Mouse (Mus musculus): ENCODE measurements around the gene Bmp8b. TPM values are rescaled to one million over a fixed set of nuclear protein-coding genes. Genes with fewer than 3 reads are reported as not detected.
A peak's percentile ranks its signal among the peaks of the same experiment; 100 is the strongest.

Gene Bmp8b
- not detected in 2 replicates for polyA plus RNA-seq (2012; ENCODE audit: insufficient read depth, insufficient read length, missing spikeins)

- Histone ChIP-seq H3K27ac (ENCODE audit: insufficient read depth, low read depth, low read length) (no peak within 1 kb of the TSS), H3K4me3 (ENCODE audit: insufficient read depth, low read length) (no peak within 1 kb of the TSS), H3K4me1 (ENCODE audit: control insufficient read depth, insufficient read depth, low read length) (no peaks in the 10 kb centered on the region)
- TF ChIP-seq CTCF (IDR thresholded peaks at IDR 0.05; ENCODE audit: low read depth, low read length): no peak
- TF ChIP-seq POLR2A (IDR thresholded peaks at IDR 0.05; ENCODE audit: borderline replicate concordance, low read depth, low read length): no peak
These were observed at the start of gene Bmp8b for GRCm38 (mm10) chr4:123104651-123105450. Gene Bmp8b, plus strand, starts transcription at chr4:123105165.

DNA sequence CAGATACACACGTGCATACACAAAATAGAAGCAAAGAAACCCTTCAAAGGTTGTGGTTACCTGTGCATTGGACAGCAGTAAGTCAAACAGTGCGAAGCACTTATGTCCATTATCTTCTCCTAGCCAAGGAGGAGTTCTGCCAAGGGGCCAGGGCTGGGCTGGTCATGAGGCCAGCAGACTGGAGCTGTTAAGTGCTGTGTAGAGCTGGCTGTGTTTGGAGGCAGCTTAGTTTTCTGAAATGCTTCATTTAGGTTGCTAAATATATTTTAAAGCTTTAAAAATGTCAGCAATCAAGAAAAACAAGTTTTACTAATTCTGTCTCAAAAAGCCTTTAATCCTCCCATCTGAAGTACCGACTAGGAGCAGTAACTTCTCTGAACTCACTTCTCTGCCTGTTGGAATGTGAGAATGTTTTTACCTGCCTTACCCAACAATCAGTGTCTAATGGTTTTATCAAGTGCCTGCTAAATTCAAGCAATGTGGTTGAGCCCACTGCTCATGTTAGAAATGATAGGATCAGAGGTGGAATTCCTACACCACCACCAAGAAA, 48.3 kb upstream of the Bmp8b start:
- no peak overlapping the region for H3K4me3 ChIP-seq (ENCODE audit: insufficient read depth, low read length)
- H3K27ac ChIP-seq (ENCODE audit: insufficient read depth, low read depth, low read length): no peak overlapping the region
- H3K4me1 ChIP-seq (ENCODE audit: control insufficient read depth, insufficient read depth, low read length): no peaks in the 10 kb centered on the region
- TF ChIP-seq POLR2A (IDR thresholded peaks at IDR 0.05; ENCODE audit: borderline replicate concordance, low read depth, low read length) (no peak), CTCF (IDR thresholded peaks at IDR 0.05; ENCODE audit: low read depth, low read length) (no peak)

GRCm38 (mm10) chr4:123057957-123058356, 47.0 kb upstream of the Bmp8b start:
- TF ChIP-seq CTCF (IDR thresholded peaks at IDR 0.05; ENCODE audit: low read depth, low read length) (no peak), POLR2A (IDR thresholded peaks at IDR 0.05; ENCODE audit: borderline replicate concordance, low read depth, low read length) (no peak)
- H3K4me1 ChIP-seq (ENCODE audit: control insufficient read depth, insufficient read depth, low read length): no peaks in the 10 kb centered on the region
- no peak overlapping the region for H3K4me3 ChIP-seq (ENCODE audit: insufficient read depth, low read length)
- no peak overlapping the region for H3K27ac ChIP-seq (ENCODE audit: insufficient read depth, low read depth, low read length)

DNA sequence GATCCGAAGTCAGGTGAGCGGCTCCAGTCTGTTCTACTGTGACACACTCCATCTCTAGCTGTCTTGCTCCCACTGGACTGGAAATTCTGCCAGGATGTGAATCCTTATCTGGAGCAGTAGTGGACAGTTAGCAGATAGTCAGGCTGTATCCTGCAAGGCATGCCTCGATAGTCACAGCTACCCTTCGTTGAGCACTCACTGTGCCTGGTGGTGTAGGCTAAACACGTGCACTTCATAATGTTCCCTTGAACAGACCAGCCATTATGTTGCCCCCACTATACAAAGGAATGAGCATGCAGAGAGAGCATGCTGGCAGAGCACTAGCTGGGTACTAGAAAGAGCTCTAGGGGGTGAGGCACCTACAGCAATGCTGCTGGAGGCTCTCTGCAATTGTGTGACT, 43.2 kb upstream of the Bmp8b start:
- Histone ChIP-seq H3K4me3 (ENCODE audit: insufficient read depth, low read length) (no peak overlapping the region), H3K27ac (ENCODE audit: insufficient read depth, low read depth, low read length) (no peak overlapping the region), H3K4me1 (ENCODE audit: control insufficient read depth, insufficient read depth, low read length) (peaks cover 4% of the 10 kb centered on the region)
- no peak for TF ChIP-seq POLR2A (IDR thresholded peaks at IDR 0.05; ENCODE audit: borderline replicate concordance, low read depth, low read length)
- TF ChIP-seq CTCF (IDR thresholded peaks at IDR 0.05; ENCODE audit: low read depth, low read length): no peak

DNA sequence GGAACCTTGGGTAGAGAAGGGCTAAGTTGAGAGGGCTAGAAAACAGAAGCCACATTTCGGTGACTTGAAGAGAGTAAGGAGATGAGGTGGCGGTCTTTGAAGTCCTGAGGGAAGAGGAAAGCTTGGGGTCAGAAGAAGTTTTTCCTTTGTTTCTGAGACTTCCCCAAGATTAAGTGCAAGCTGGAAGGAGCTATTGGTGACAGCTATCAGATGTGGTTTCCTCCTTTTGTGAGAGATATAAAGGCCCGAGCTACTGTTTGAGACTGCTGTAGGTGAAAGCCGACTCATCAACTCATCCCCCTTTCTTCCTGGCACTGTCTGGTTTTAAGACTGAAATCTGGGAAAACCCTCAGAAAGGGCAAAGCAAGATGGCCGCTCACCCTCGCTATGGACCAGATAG, 36.3 kb upstream of the Bmp8b start:
- no peak overlapping the region for H3K4me3 ChIP-seq (ENCODE audit: insufficient read depth, low read length)
- TF ChIP-seq POLR2A (IDR thresholded peaks at IDR 0.05; ENCODE audit: borderline replicate concordance, low read depth, low read length) (no peak), CTCF (IDR thresholded peaks at IDR 0.05; ENCODE audit: low read depth, low read length) (no peak)
- no peak overlapping the region for H3K27ac ChIP-seq (ENCODE audit: insufficient read depth, low read depth, low read length)
- H3K4me1 ChIP-seq (ENCODE audit: control insufficient read depth, insufficient read depth, low read length): peaks cover 4% of the 10 kb centered on the region

DNA sequence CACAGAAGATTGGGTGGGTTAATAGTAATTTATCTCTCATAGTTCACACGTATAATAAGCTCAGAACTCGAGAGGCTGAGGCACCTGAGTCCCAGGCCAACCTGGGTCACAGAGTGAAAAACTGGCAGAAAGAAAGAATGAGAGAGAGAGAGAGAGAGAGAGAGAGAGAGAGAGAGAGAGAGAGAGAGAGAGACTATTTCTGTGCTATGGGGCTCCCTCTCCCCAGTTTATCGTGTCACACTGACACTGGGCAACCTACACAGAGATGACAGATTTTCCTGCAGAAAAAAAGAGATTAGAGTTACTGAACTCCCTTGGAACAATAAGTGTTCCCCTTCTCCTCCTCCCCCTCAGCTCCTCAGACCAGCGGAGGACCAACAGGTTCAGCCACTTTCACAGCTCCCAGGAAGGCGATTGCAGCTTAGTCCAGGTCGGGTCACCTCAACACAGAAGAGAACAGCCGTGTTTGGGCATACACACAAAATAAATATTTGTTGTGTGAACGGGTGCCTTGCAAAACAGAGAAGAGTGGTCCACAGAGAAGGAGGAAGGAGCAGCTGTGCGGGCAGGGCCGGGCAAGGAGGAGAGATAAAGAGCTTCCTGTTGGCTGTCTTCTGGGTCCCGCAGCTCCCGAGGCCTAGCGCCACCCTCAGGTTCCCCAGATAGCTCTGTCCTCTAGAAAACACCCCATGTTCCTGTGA, 33.5 kb upstream of the Bmp8b start:
- Histone ChIP-seq H3K4me1 (ENCODE audit: control insufficient read depth, insufficient read depth, low read length) (no peaks in the 10 kb centered on the region; the same call in 1 of the 2 replicates), H3K27ac (ENCODE audit: insufficient read depth, low read depth, low read length) (no peak overlapping the region), H3K4me3 (ENCODE audit: insufficient read depth, low read length) (peak overlapping the region; percentile 43)
- TF ChIP-seq POLR2A (IDR thresholded peaks at IDR 0.05; ENCODE audit: borderline replicate concordance, low read depth, low read length) (no peak), CTCF (IDR thresholded peaks at IDR 0.05; ENCODE audit: low read depth, low read length) (no peak)

GRCm38 (mm10) chr4:123076928-123077327, 28.0 kb upstream of the Bmp8b start:
- TF ChIP-seq POLR2A (IDR thresholded peaks at IDR 0.05; ENCODE audit: borderline replicate concordance, low read depth, low read length) (no peak), CTCF (IDR thresholded peaks at IDR 0.05; ENCODE audit: low read depth, low read length) (no peak)
- H3K4me3 ChIP-seq (ENCODE audit: insufficient read depth, low read length): no peak overlapping the region
- H3K4me1 ChIP-seq (ENCODE audit: control insufficient read depth, insufficient read depth, low read length): no peaks in the 10 kb centered on the region
- no peak overlapping the region for H3K27ac ChIP-seq (ENCODE audit: insufficient read depth, low read depth, low read length)

DNA sequence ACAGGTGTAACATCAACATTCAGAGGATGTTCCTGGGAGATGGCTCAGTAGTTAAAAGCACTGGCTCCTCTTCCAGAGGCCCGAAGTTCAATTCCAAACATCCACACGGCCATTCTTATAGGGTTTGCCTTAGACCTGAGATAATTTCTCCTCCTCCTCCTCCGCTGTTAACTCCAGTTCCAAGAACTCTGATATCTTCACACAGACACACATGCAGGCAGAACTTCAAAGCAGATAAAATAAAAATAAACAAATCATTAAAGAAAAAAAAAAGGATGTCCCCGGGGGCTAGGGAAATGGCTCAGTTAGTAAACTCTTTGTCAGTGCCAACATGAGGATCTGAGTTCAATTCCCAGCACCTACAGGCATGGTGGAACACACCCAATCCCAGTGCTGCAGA, 26.7 kb upstream of the Bmp8b start:
- no peak overlapping the region for H3K27ac ChIP-seq (ENCODE audit: insufficient read depth, low read depth, low read length)
- no peak for TF ChIP-seq CTCF (IDR thresholded peaks at IDR 0.05; ENCODE audit: low read depth, low read length)
- TF ChIP-seq POLR2A (IDR thresholded peaks at IDR 0.05; ENCODE audit: borderline replicate concordance, low read depth, low read length): no peak
- H3K4me1 ChIP-seq (ENCODE audit: control insufficient read depth, insufficient read depth, low read length): no peaks in the 10 kb centered on the region
- no peak overlapping the region for H3K4me3 ChIP-seq (ENCODE audit: insufficient read depth, low read length)

DNA sequence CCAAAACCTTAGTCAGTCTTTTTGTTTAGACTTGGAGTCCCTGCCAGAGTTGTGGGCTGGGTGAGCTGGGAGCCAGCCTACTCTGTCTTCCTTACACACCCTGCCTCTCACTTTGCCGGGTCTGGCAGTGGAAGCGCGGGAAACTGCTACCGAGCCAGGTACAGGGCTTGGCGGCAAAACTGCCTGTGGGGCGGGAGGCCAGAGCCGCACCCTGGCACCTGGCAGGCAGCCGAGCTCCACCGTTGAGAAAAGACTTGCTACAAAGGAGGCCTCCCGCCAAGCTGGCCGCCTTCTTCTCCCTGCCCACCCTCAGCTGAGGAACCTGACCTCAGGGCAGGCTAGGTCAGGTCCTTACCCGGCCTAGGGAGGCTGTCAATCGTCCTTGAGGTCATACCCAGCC, 24.2 kb upstream of the Bmp8b start:
- H3K4me1 ChIP-seq (ENCODE audit: control insufficient read depth, insufficient read depth, low read length): no peaks in the 10 kb centered on the region
- no peak overlapping the region for H3K27ac ChIP-seq (ENCODE audit: insufficient read depth, low read depth, low read length)
- TF ChIP-seq POLR2A (IDR thresholded peaks at IDR 0.05; ENCODE audit: borderline replicate concordance, low read depth, low read length) (no peak), CTCF (IDR thresholded peaks at IDR 0.05; ENCODE audit: low read depth, low read length) (no peak)
- H3K4me3 ChIP-seq (ENCODE audit: insufficient read depth, low read length): no peak overlapping the region

Measured in bone marrow macrophage, adult 2 months (primary cell).